Mouse (Mus musculus) CH12.LX (cell line): ENCODE results near the gene Olfr94. TPM values are rescaled to one million over a fixed set of nuclear protein-coding genes. Genes with fewer than 3 reads are reported as not detected.

Experiments
- DNase-seq: peaks from one replicate; pipeline ENCODE4 v3.0.0-alpha.2; 2013; ENCODE audit errors: extremely low read depth
- H3K27ac ChIP-seq: 2 replicates; pipeline ENCODE4 v1.5.1; 2012; ENCODE audit warnings: low read depth, mild to moderate bottlenecking, control low read depth, moderate library complexity; ENCODE audit not compliant: insufficient read depth
- H3K27me3 ChIP-seq: replicated peaks from 2 replicates; pipeline ENCODE3; 2012; ENCODE audit warnings: inconsistent platforms
- H3K36me3 ChIP-seq, 2 experiments: replicated peaks in 1 of 2; 2 replicates each; pipeline versions ENCODE3 to v1.6.1; 2012; ENCODE audit warnings: inconsistent platforms in 1 of 2, low read length in 1 of 2, mild to moderate bottlenecking in 1 of 2, mixed read lengths in 1 of 2, moderate library complexity in 1 of 2; ENCODE audit not compliant: control insufficient read depth in 1 of 2, insufficient read depth in 1 of 2
- H3K4me1 ChIP-seq, 2 experiments: 2 replicates each; pipeline ENCODE4 v1.6.1; 2012; ENCODE audit warnings: inconsistent platforms in 1 of 2, moderate library complexity in 1 of 2; ENCODE audit not compliant: insufficient read depth in 2 of 2, control insufficient read depth in 1 of 2
- H3K4me2 ChIP-seq: 2 replicates; pipeline ENCODE4 v1.6.1; 2012; ENCODE audit warnings: low read depth, mild to moderate bottlenecking, control low read depth; ENCODE audit not compliant: poor library complexity, insufficient read depth, severe bottlenecking
- H3K4me3 ChIP-seq, 3 experiments: fragments of 150-350 bp in 1 of 3; sonication (generic) in 1 of 3; replicated peaks in 1 of 3; 2 replicates each; pipeline versions ENCODE3 to v1.5.1; 2011 to 2012; ENCODE audit warnings: low read depth in 2 of 3, low read length in 2 of 3, mild to moderate bottlenecking in 2 of 3, moderate library complexity in 2 of 3, control low read depth in 1 of 3, improper control_type of control experiment in 1 of 3, inconsistent platforms in 1 of 3, mixed read lengths in 1 of 3; ENCODE audit not compliant: poor library complexity in 1 of 3
- H3K79me2 ChIP-seq: replicated peaks from 2 replicates; pipeline ENCODE4 v1.6.1; 2012; ENCODE audit warnings: mild to moderate bottlenecking, moderate library complexity; ENCODE audit not compliant: control insufficient read depth, poor library complexity, insufficient read depth, severe bottlenecking; ENCODE audit errors: extremely low read depth
- H3K9ac ChIP-seq: 2 replicates; pipeline ENCODE4 v1.6.1; 2012; ENCODE audit warnings: low read depth, mild to moderate bottlenecking, control low read depth, moderate library complexity; ENCODE audit not compliant: insufficient read depth
- H3K9me3 ChIP-seq: replicated peaks from 2 replicates; pipeline ENCODE3; 2012; ENCODE audit warnings: low read length, inconsistent platforms, mixed read lengths
- CTCF ChIP-seq, 2 experiments: IDR thresholded peaks in 1 of 2; conservative IDR thresholded peaks in 1 of 2; 2 replicates each; pipeline ENCODE4 v1.5.1; 2011 to 2012; ENCODE audit warnings: low read depth in 2 of 2, low read length in 2 of 2, improper control_type of control experiment in 1 of 2, inconsistent platforms in 1 of 2, mild to moderate bottlenecking in 1 of 2, moderate library complexity in 1 of 2
- EP300 ChIP-seq: IDR thresholded peaks from 2 replicates; pipeline ENCODE4 v1.6.1; 2011; ENCODE audit warnings: low read length, improper control_type of control experiment
- MEF2A ChIP-seq: IDR thresholded peaks from 2 replicates; pipeline ENCODE4 v1.6.1; 2014; ENCODE audit warnings: low read depth, mild to moderate bottlenecking, inconsistent platforms, low read length, improper control_type of control experiment, borderline replicate concordance
- NELFE ChIP-seq: IDR thresholded peaks from 2 replicates; pipeline ENCODE4 v1.6.1; 2011; ENCODE audit warnings: low read depth, low read length, improper control_type of control experiment
- NRF1 ChIP-seq: IDR thresholded peaks from 2 replicates; pipeline ENCODE4 v1.6.1; 2014; ENCODE audit warnings: low read depth, mild to moderate bottlenecking, inconsistent platforms, low read length, improper control_type of control experiment, moderate library complexity
- RAD21 ChIP-seq: IDR thresholded peaks from 2 replicates; pipeline ENCODE4 v1.6.1; 2011; ENCODE audit warnings: low read depth, mild to moderate bottlenecking, low read length, improper control_type of control experiment, moderate library complexity
- SMC3 ChIP-seq: IDR thresholded peaks from 2 replicates; pipeline ENCODE4 v1.6.1; 2011; ENCODE audit warnings: low read depth, low read length, improper control_type of control experiment
- TBP ChIP-seq: conservative IDR thresholded peaks from 2 replicates; pipeline ENCODE4 v1.6.1; 2011; ENCODE audit warnings: low read depth, low read length, improper control_type of control experiment
- USF1 ChIP-seq: IDR thresholded peaks from 2 replicates; pipeline ENCODE4 v1.6.1; 2014; ENCODE audit warnings: low read depth, mild to moderate bottlenecking, inconsistent platforms, low read length, improper control_type of control experiment
- ZC3H11A ChIP-seq: IDR thresholded peaks from 2 replicates; pipeline ENCODE4 v1.6.1; 2012; ENCODE audit warnings: low read depth, mild to moderate bottlenecking, inconsistent platforms, low read length, improper control_type of control experiment
- ZMIZ1 ChIP-seq: IDR thresholded peaks from 2 replicates; pipeline ENCODE4 v1.6.1; 2012; ENCODE audit warnings: low read depth, mild to moderate bottlenecking, inconsistent platforms, low read length, improper control_type of control experiment
- dilution Hi-C: fragments of 300-500 bp; cut with MboI; formaldehyde crosslinking; loops from 2 replicates; pipeline ENCODE4 v1.14.3; 2020; ENCODE audit warnings: low sequenced_read_pairs; ENCODE audit not compliant: extremely low pct_unique_long_range_greater_than_20kb, extremely low pct_ligation_motif_present
- in situ Hi-C: fragments of 300-500 bp; cut with MboI; formaldehyde crosslinking; loops from 3 replicates; pipeline ENCODE4 v1.14.3; 2019; ENCODE audit warnings: low sequenced_read_pairs, low pct_ligation_motif_present, low pct_unique_long_range_greater_than_20kb, mixed read lengths
- polyA plus RNA-seq: library from polyadenylated mRNA; unstranded; fragments of >175 nt; gene quantifications from 2 replicates; pipeline ENCODE4 v1.2.1, GENCODE M21; 2012; ENCODE audit warnings: low read depth; ENCODE audit not compliant: insufficient read length
- total RNA-seq, 2 experiments: library from RNA; depleted of rRNA; stranded (reverse); fragments of 300-350 nt in 1 of 2; fragments of >200 nt in 1 of 2; gene quantifications; 2 replicates each; pipeline ENCODE4 v1.2.3; 2012 to 2014

Olfr94 gene
- total and polyA plus RNA-seq, 3 experiments = not detected

DNA sequence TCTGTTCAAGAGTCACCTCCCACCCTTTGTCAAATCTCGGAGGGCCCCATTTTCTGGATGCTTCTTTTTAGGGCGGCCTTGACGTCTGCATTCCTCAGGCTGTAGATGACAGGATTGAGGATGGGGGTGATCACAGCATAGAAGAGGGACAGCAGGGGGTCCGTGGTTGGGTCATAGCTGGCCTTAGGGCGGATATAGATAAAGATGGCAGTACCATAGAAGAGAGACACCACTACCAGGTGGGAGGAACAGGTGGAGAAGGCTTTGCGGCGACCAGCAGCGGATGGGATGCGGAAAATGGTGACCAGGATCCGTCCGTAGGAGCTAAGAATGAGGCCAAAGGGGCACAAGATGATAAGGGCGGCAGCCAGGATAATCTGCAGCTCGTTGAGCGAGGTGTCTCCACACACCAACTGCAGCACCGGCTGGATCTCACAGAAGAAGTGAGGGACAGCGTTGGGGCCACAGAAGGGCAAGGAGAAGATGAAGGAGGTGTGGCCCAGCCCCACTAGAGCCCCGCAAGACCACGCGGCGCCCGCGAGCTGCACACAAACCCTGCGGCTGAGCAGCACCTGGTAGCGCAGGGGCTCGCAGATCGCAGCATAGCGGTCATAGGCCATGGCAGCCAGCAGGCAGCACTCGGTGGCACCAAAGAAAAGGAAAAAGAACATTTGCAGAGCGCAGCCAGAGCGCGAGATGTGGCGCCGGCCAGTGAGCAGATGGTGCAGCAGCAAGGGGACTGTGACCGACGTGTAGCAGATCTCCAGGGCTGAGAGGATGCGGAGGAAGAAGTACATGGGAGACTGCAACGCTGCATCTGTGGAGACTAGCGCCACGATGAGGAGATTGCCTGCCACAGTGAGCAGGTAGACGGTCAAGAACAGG is 10.3 kb upstream of the Olfr94 start (continued):
- no peak for TF ChIP-seq USF1

DNA sequence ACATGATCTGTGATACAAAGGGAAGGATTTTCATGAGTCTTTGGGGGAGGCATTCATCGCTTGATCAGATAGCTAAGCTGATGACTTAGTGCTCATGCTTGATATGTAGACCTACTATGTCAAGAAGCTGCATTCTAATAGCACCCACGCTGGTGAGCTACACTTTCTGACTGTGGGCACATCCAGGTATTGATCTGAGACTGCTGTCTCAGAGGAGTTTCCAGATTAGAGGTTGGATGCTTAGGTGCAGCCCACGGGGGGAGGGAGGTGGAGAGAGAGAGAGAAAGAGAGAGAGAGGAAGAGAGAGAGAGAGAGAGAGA is 3.1 kb upstream of the Olfr94 start:
- in situ Hi-C loops (loop anchor here (5.0 to 10.0 kb wide), 2 partner anchors 127 to 289 kb away; no protein-coding TSS in a partner anchor), dilution Hi-C loops (no loop called here)
- H3K27me3 ChIP-seq = peaks cover 15% of the 10 kb centered on the region
- H3K27ac ChIP-seq = no peak overlapping the region
- no peak for DNase-seq
- H3K9ac ChIP-seq = no peak overlapping the region
- no peaks in the 10 kb centered on the region for H3K36me3 ChIP-seq
- no peaks in the 10 kb centered on the region for H3K79me2 ChIP-seq
- TF ChIP-seq EP300 (no peak), CTCF (conservative IDR thresholded peaks at IDR 0.05 in 1 of 2, IDR thresholded peaks at IDR 0.05 in 1 of 2; ENCODE audit: low read depth in 2 of 2, low read length in 2 of 2) (peak in 1 of 2 experiments; percentile 12; a peak in 1 of 4 replicates)
- H3K4me1 ChIP-seq = no peaks in the 10 kb centered on the region
- H3K4me3 ChIP-seq = no peak overlapping the region
- H3K4me2 ChIP-seq = no peak overlapping the region
- H3K9me3 ChIP-seq = no peaks in the 10 kb centered on the region

DNA sequence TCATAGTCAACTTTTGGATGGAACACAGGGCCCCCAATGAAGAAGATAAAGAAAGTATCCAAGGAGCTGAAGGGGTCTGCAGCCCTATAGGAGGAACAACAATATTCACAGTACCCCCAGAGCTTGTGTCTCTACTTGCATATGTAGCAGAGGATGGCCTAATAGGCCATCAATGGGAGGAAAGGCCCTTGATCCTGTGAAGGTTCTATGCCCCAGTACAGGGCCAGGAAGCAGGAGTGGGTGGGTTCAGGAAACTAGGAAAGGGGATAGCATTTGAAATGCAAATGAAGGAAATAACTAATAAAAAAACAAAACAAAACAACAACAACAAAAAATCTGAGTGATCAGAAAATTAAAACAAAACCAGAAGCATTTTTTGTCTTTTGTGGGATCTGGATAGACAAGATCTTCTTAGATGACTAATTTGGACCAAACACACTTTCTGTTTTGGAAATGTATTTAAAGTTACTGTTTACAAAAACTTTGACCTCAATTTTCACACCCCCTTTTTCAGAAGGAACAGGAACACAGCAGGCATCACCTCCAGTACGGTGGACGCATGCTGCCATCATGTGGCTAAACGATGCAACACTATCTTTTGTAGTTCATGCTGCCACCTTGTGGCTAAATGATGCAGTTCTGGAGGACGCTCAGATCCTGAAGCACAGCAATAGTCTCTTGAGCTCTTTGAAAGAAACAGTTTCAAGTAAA is 2.6 kb upstream of the Olfr94 start:
- dilution Hi-C loops (no loop called here), in situ Hi-C loops (loop anchor here (5.0 to 10.0 kb wide), 2 partner anchors 126 to 289 kb away; no protein-coding TSS in a partner anchor)
- peak; percentile 83 for DNase-seq
- H3K27ac ChIP-seq = no peak overlapping the region
- peak; percentile 99 for TF ChIP-seq RAD21
- TF ChIP-seq NELFE = peak; percentile 91; the same call in 1 of the 2 replicates
- no peak for TF ChIP-seq TBP
- TF ChIP-seq ZC3H11A = peak; percentile 87
- TF ChIP-seq SMC3 = peak; percentile 99
- TF ChIP-seq CTCF (conservative IDR thresholded peaks at IDR 0.05 in 1 of 2, IDR thresholded peaks at IDR 0.05 in 1 of 2; ENCODE audit: low read depth in 2 of 2, low read length in 2 of 2) = peak; percentile 94 to 100
- no peak for TF ChIP-seq ZMIZ1
- peak; percentile 28; the same call in 1 of the 2 replicates for TF ChIP-seq MEF2A
- TF ChIP-seq NRF1 = 0 out of 2 replicates have a peak, but pooled peaks have one; percentile 37
- no peaks in the 10 kb centered on the region for H3K9me3 ChIP-seq
- H3K27me3 ChIP-seq = peaks cover 10% of the 10 kb centered on the region
- H3K79me2 ChIP-seq = no peaks in the 10 kb centered on the region
- no peak overlapping the region for H3K4me3 ChIP-seq
- no peaks in the 10 kb centered on the region for H3K4me1 ChIP-seq
- H3K4me2 ChIP-seq = no peak overlapping the region
- no peak overlapping the region for H3K9ac ChIP-seq
- no peaks in the 10 kb centered on the region for H3K36me3 ChIP-seq
